Comparison of ENCODE assay signal across 10 mouse cellular contexts in the genomic region with DNA sequence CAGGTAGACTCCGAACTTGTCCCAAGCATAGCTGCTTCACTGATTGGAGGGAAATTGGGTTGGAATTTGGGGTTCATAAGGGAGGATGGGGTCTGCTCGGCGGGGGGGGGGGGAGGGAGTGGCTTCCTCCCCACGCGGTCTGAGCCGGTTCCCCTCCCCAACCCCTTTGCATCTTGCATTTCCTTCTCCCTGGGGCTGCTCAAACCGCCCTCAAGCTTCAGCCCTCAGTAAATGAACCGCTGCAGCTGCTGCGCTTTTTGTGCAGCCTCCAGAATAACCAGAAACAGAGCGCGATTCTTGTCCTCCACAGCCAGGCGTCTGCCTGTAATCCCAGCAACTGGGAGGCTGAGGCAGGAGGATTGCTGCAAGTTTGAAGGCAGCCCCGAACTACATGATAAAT. TPM values are rescaled to one million over a fixed set of nuclear protein-coding genes. Genes with fewer than 3 reads are reported as not detected.
DNase-seq lines count a peak whose midpoint lies in the region; ATAC-seq lines count a peak whose summit lies in the region.
"Had no signal": no experiment of that assay in that cellular context is flagged by ENCODE, and none has a peak within 500 bp of the region (broad histone marks: within the 10 kb centered on the region; RNA-seq: fewer than 3 reads in every experiment).

No protein-coding gene starts in this region.

- intact Hi-C loops in left cerebral cortex, postnatal 10 days (cut with DNase I): no loop called here

- H3K9me3 ChIP-seq in hindbrain, embryonic 10.5 days: no peaks in the 10 kb centered on the region
- 0 out of 2 replicates have a peak, but pooled peaks cover 5% of the 10 kb centered on the region for H3K9me3 ChIP-seq in hindbrain, embryonic 12.5 days (replicated peaks)
- peaks cover 5% of the 10 kb centered on the region; the same call in 1 of the 2 replicates for H3K9me3 ChIP-seq in limb, embryonic 13.5 days
- H3K9me3 ChIP-seq: midbrain, embryonic 12.5 days had no signal

- no peak overlapping the region for H3K27ac ChIP-seq in hindbrain, embryonic 10.5 days
- H3K27ac ChIP-seq in hindbrain, embryonic 12.5 days: no peak overlapping the region
- no peak overlapping the region for H3K27ac ChIP-seq in limb, embryonic 13.5 days
- H3K27ac ChIP-seq: midbrain, embryonic 12.5 days had no signal

- H3K36me3 ChIP-seq in hindbrain, embryonic 10.5 days: no peaks in the 10 kb centered on the region
- no peaks in the 10 kb centered on the region for H3K36me3 ChIP-seq in hindbrain, embryonic 12.5 days
- no peaks in the 10 kb centered on the region for H3K36me3 ChIP-seq in limb, embryonic 13.5 days
- H3K36me3 ChIP-seq: midbrain, embryonic 12.5 days had no signal

- no peak overlapping the region for H3K9ac ChIP-seq in hindbrain, embryonic 12.5 days
- no peak overlapping the region for H3K9ac ChIP-seq in limb, embryonic 13.5 days

- no peak for ATAC-seq in hindbrain, embryonic 12.5 days (ENCODE audit: low FRiP score)
- no peak for ATAC-seq in limb, embryonic 13.5 days (ENCODE audit: low FRiP score, low read depth)

- 17% methylated on average over 13 of the region's 13 CpGs for WGBS in hindbrain, embryonic 10.5 days
- 22% methylated on average over 11 of the region's 13 CpGs for WGBS in hindbrain, embryonic 12.5 days
- 19% methylated on average over 10 of the region's 13 CpGs for WGBS in limb, embryonic 13.5 days

- peaks cover 12% of the 10 kb centered on the region for H3K4me1 ChIP-seq in hindbrain, embryonic 10.5 days (replicated peaks)
- peaks cover 5% of the 10 kb centered on the region for H3K4me1 ChIP-seq in hindbrain, embryonic 12.5 days
- H3K4me1 ChIP-seq in limb, embryonic 13.5 days: peaks cover 12% of the 10 kb centered on the region

- peaks cover 48% of the 10 kb centered on the region for H3K27me3 ChIP-seq in hindbrain, embryonic 10.5 days (ENCODE audit: insufficient read depth, poor library complexity, severe bottlenecking)
- peaks cover 36% of the 10 kb centered on the region for H3K27me3 ChIP-seq in hindbrain, embryonic 12.5 days
- peaks cover 42% of the 10 kb centered on the region for H3K27me3 ChIP-seq in limb, embryonic 13.5 days

- no peak overlapping the region for H3K4me2 ChIP-seq in hindbrain, embryonic 12.5 days (replicated peaks)
- peak overlapping the region; percentile 70 for H3K4me2 ChIP-seq in limb, embryonic 13.5 days (replicated peaks)

- DNase-seq in hindbrain, embryonic 10.5 days (ENCODE audit: low spot score): no peak
- DNase-seq in B cell, adult 2 months: peak; percentile 36 to 38
- DNase-seq in T-cell, adult 2 months (ENCODE audit: low spot score): peak; percentile 22
- no peak for DNase-seq in cerebellum, postnatal 4 days (ENCODE audit: low spot score in 2 of 2)
- no peak for DNase-seq in left cerebral cortex, postnatal 10 days (ENCODE audit: extremely low spot score in 1 of 2, low spot score in 2 of 2)
- DNase-seq in layer of hippocampus, adult 9-10 months (ENCODE audit: low spot score): no peak
- DNase-seq: cerebellum, postnatal 25 days had no signal

- H3K4me3 ChIP-seq in hindbrain, embryonic 10.5 days: peak overlapping the region; percentile 43
- no peak overlapping the region for H3K4me3 ChIP-seq in hindbrain, embryonic 12.5 days
- H3K4me3 ChIP-seq in limb, embryonic 13.5 days: peak overlapping the region; percentile 39

RNA-seq across cellular contexts. Expression of a gene that starts 12.2 kb away (rescaled TPM):
- 0.87 and 1.5 TPM in 2 replicates for polyA plus RNA-seq in hindbrain, embryonic 10.5 days (2016; fragmentation: Nextera tagmentation; extraction: Ambion mirVana)
- 1.8 and 2.1 TPM in 2 replicates for polyA plus RNA-seq in hindbrain, embryonic 12.5 days (2016; fragmentation: Nextera tagmentation; extraction: Ambion mirVana)
- polyA plus RNA-seq in limb, embryonic 13.5 days (2015; fragmentation: Nextera tagmentation; extraction: Ambion mirVana): 0.95 and 1.7 TPM in 2 replicates
- total RNA-seq in left cerebral cortex, postnatal 10 days (2021): 10 to 100 TPM; 24.0 to 25.3 TPM

RNA-seq across cellular contexts. Expression of a gene that starts 31.4 kb away (rescaled TPM):
- 24.6 and 25.1 TPM in 2 replicates for polyA plus RNA-seq in hindbrain, embryonic 10.5 days (2016; fragmentation: Nextera tagmentation; extraction: Ambion mirVana)
- polyA plus RNA-seq in hindbrain, embryonic 12.5 days (2016; fragmentation: Nextera tagmentation; extraction: Ambion mirVana): 22.8 and 25.7 TPM in 2 replicates
- polyA plus RNA-seq in limb, embryonic 13.5 days (2015; fragmentation: Nextera tagmentation; extraction: Ambion mirVana): 23.0 and 25.7 TPM in 2 replicates
- 10 to 100 TPM; 26.5 to 28.8 TPM for total RNA-seq in left cerebral cortex, postnatal 10 days (2021)

RNA-seq across cellular contexts. Expression of a gene that starts 34.0 kb away (rescaled TPM):
- polyA plus RNA-seq in hindbrain, embryonic 10.5 days (2016; fragmentation: Nextera tagmentation; extraction: Ambion mirVana): 24.5 and 29.1 TPM in 2 replicates
- 31.3 and 31.7 TPM in 2 replicates for polyA plus RNA-seq in hindbrain, embryonic 12.5 days (2016; fragmentation: Nextera tagmentation; extraction: Ambion mirVana)
- 25.2 and 27.1 TPM in 2 replicates for polyA plus RNA-seq in limb, embryonic 13.5 days (2015; fragmentation: Nextera tagmentation; extraction: Ambion mirVana)
- 10 to 100 TPM; 50.8 to 60.9 TPM for total RNA-seq in left cerebral cortex, postnatal 10 days (2021)

Comparison
In these comparisons a context has a peak if more than half of its experiments do, and no peak if none do; other contexts are left out.
1. DNase-seq: peak in B cell, adult 2 months (2 of 2) and T-cell, adult 2 months (single experiment); none in hindbrain, embryonic 10.5 days (single experiment), cerebellum, postnatal 4 days (0 of 2), left cerebral cortex, postnatal 10 days (0 of 2) and layer of hippocampus, adult 9-10 months (single experiment).